Mouse (Mus musculus) midbrain, embryonic 14.5 days (tissue): ENCODE data around the gene Prnp. TPM values are rescaled to one million over a fixed set of nuclear protein-coding genes. Genes with fewer than 3 reads are reported as not detected.

Experiments used
- polyA plus RNA-seq: library from polyadenylated mRNA; unstranded; fragments of >200 nt; fragmentation: Nextera tagmentation; extraction: Ambion mirVana; gene quantifications from 2 replicates; pipeline ENCODE4 v1.2.1, GENCODE M21; 2014

Prnp gene
- polyA plus RNA-seq, 1 experiment from 2014 or later = 97.3 TPM

Other genes with a start within 250 kb of the Prnp start
- not detected in 2 replicates for gene Erv3, start 50.2 kb upstream of the Prnp start, polyA plus RNA-seq
- gene Prn, start within 50 bp of the Prnp start, polyA plus RNA-seq = not detected in 2 replicates
- 6.4 and 14.1 TPM in 2 replicates for gene Prnd, start 40.9 kb downstream of the Prnp start, polyA plus RNA-seq
- gene Rassf2, start 120.3 kb downstream of the Prnp start, polyA plus RNA-seq = 19.9 and 32.6 TPM in 2 replicates
- gene Slc23a2, start 235.2 kb downstream of the Prnp start, polyA plus RNA-seq = 29.1 and 33.7 TPM in 2 replicates